Mouse (Mus musculus) kidney, postnatal 0 days (tissue): ENCODE measurements at regions not wholly inside any gene's neighbourhood (a gene's known extent, or its start where the extent isn't known, plus 50 kb on each side); places are given as distances from the start of the nearest gene placed in this dataset.

ENCODE experiments used
- ATAC-seq: fragments of 200-750 bp; cut with Nextera tagmentation; replicated peaks from 2 replicates; pipeline ENCODE4 v1.8.0; 2017; ENCODE audit warnings: low read depth, moderate number of reproducible peaks, moderate TSS enrichment, moderate library complexity; ENCODE audit not compliant: low FRiP score
- DNase-seq: peaks from one replicate; pipeline ENCODE4 v3.0.0-alpha.2; 2016; ENCODE audit warnings: low spot score
- H3K27ac ChIP-seq: fragments of 300-500 bp; sonication (generic); 2 replicates; pipeline ENCODE4 v1.5.1; 2014; ENCODE audit warnings: mild to moderate bottlenecking
- H3K27me3 ChIP-seq: fragments of 300-500 bp; sonication (generic); 2 replicates; pipeline ENCODE4 v1.6.1; 2014; ENCODE audit warnings: low read length, mixed read lengths; ENCODE audit not compliant: insufficient read depth
- H3K36me3 ChIP-seq: fragments of 300-500 bp; sonication (generic); 2 replicates; pipeline ENCODE4 v1.6.1; 2014; ENCODE audit warnings: low read length, mixed read lengths; ENCODE audit not compliant: insufficient read depth
- H3K4me1 ChIP-seq: fragments of 300-500 bp; sonication (generic); replicated peaks from 2 replicates; pipeline ENCODE4 v1.6.1; 2014; ENCODE audit warnings: antibody characterized with exemption, low read length, mixed read lengths; ENCODE audit not compliant: insufficient read depth
- H3K4me2 ChIP-seq: fragments of 300-500 bp; sonication (generic); 2 replicates; pipeline ENCODE4 v1.6.1; 2014; ENCODE audit warnings: mild to moderate bottlenecking, low read length, moderate library complexity, mixed read lengths
- H3K4me3 ChIP-seq: fragments of 300-500 bp; sonication (generic); replicated peaks from 2 replicates; pipeline ENCODE4 v1.5.1; 2014; ENCODE audit warnings: low read depth, low read length
- H3K9ac ChIP-seq: fragments of 300-500 bp; sonication (generic); 2 replicates; pipeline ENCODE4 v1.6.1; 2014; ENCODE audit warnings: low read depth, low read length
- H3K9me3 ChIP-seq: fragments of 300-500 bp; sonication (generic); replicated peaks from 2 replicates; pipeline ENCODE4 v1.6.1; 2016; ENCODE audit warnings: low read length, inconsistent platforms, mixed read lengths
- CTCF ChIP-seq: IDR thresholded peaks from 2 replicates; pipeline ENCODE4 v1.5.1; 2016; ENCODE audit warnings: antibody characterized with exemption, low read depth, mild to moderate bottlenecking, moderate library complexity
- WGBS: fragments of 180-500 bp; shearing (Covaris S2); extraction: QIAGEN DNeasy Blood & Tissue Kit; methylation state at CpG from one replicate; pipeline ENCODE4 v1.1.7; 2014; 5-methylcytosine and 5-hydroxymethylcytosine counted together

- H3K27ac ChIP-seq = no peak overlapping the region
- H3K4me2 ChIP-seq = no peak overlapping the region
- no peaks in the 10 kb centered on the region for H3K4me1 ChIP-seq
- H3K9ac ChIP-seq = no peak overlapping the region
- ATAC-seq (no peak), DNase-seq (no peak)
- no peaks in the 10 kb centered on the region for H3K27me3 ChIP-seq
- no peaks in the 10 kb centered on the region for H3K9me3 ChIP-seq
- 84% methylated on average over 10 of the region's 10 CpGs for WGBS
- no peaks in the 10 kb centered on the region for H3K36me3 ChIP-seq
- H3K4me3 ChIP-seq = no peak overlapping the region
- TF ChIP-seq CTCF = no peak
These were observed 558.6 kb downstream of the Vrk1 start for GRCm38 (mm10) chr12:106568541-106569085.

- 84% methylated on average over 5 of the region's 5 CpGs for WGBS
- no peaks in the 10 kb centered on the region for H3K36me3 ChIP-seq
- no peaks in the 10 kb centered on the region for H3K4me1 ChIP-seq
- no peak for ATAC-seq
- DNase-seq = no peak
- H3K4me3 ChIP-seq = no peak overlapping the region
- no peaks in the 10 kb centered on the region for H3K9me3 ChIP-seq
- no peak overlapping the region for H3K27ac ChIP-seq
- no peak for TF ChIP-seq CTCF
- H3K27me3 ChIP-seq = no peaks in the 10 kb centered on the region
- H3K9ac ChIP-seq = no peak overlapping the region
- no peak overlapping the region for H3K4me2 ChIP-seq
These were observed 562.9 kb downstream of the Vrk1 start for GRCm38 (mm10) chr12:106572956-106573355.

GRCm38 (mm10) chr12:106582760-106583159 is 572.7 kb downstream of the Vrk1 start:
- no peak overlapping the region for H3K4me3 ChIP-seq
- TF ChIP-seq CTCF = no peak
- no peaks in the 10 kb centered on the region for H3K4me1 ChIP-seq
- no peaks in the 10 kb centered on the region for H3K36me3 ChIP-seq
- 40% methylated on average over 9 of the region's 9 CpGs for WGBS
- no peaks in the 10 kb centered on the region for H3K27me3 ChIP-seq
- no peak overlapping the region for H3K9ac ChIP-seq
- no peak for ATAC-seq
- no peak for DNase-seq
- H3K9me3 ChIP-seq = no peaks in the 10 kb centered on the region
- H3K4me2 ChIP-seq = no peak overlapping the region
- H3K27ac ChIP-seq = no peak overlapping the region

- WGBS = 85% methylated on average over 5 of the region's 5 CpGs
- H3K4me1 ChIP-seq = no peaks in the 10 kb centered on the region
- DNase-seq = no peak
- no peak overlapping the region for H3K4me2 ChIP-seq
- H3K9ac ChIP-seq = no peak overlapping the region
- no peak overlapping the region for H3K27ac ChIP-seq
- no peaks in the 10 kb centered on the region for H3K9me3 ChIP-seq
- ATAC-seq = no peak
- no peaks in the 10 kb centered on the region for H3K36me3 ChIP-seq
- no peaks in the 10 kb centered on the region for H3K27me3 ChIP-seq
- no peak for TF ChIP-seq CTCF
- no peak overlapping the region for H3K4me3 ChIP-seq
These were observed 575.6 kb downstream of the Vrk1 start for GRCm38 (mm10) chr12:106585626-106586025.

GRCm38 (mm10) chr12:106592686-106593085 is 582.7 kb downstream of the Vrk1 start:
- no peak overlapping the region for H3K4me3 ChIP-seq
- no peaks in the 10 kb centered on the region for H3K9me3 ChIP-seq
- no peak overlapping the region for H3K27ac ChIP-seq
- no peak overlapping the region for H3K9ac ChIP-seq
- DNase-seq = no peak
- H3K27me3 ChIP-seq = no peaks in the 10 kb centered on the region
- no peaks in the 10 kb centered on the region for H3K36me3 ChIP-seq
- no peaks in the 10 kb centered on the region for H3K4me1 ChIP-seq
- ATAC-seq = no peak
- no peak for TF ChIP-seq CTCF
- no peak overlapping the region for H3K4me2 ChIP-seq
- 87% methylated on average over 9 of the region's 9 CpGs for WGBS

- H3K9ac ChIP-seq = no peak overlapping the region
- no peak for TF ChIP-seq CTCF
- no peaks in the 10 kb centered on the region for H3K4me1 ChIP-seq
- DNase-seq = peak; percentile 25
- H3K4me2 ChIP-seq = no peak overlapping the region
- H3K27ac ChIP-seq = no peak overlapping the region
- WGBS = 11% methylated on average over 12 of the region's 12 CpGs
- H3K27me3 ChIP-seq = no peaks in the 10 kb centered on the region
- no peak overlapping the region for H3K4me3 ChIP-seq
- ATAC-seq = no peak
- H3K9me3 ChIP-seq = no peaks in the 10 kb centered on the region
- no peaks in the 10 kb centered on the region for H3K36me3 ChIP-seq
These were observed 587.6 kb downstream of the Vrk1 start for GRCm38 (mm10) chr12:106597636-106598035.

GRCm38 (mm10) chr12:106607240-106607639 is 597.2 kb downstream of the Vrk1 start:
- ATAC-seq (no peak), DNase-seq (no peak)
- Histone ChIP-seq H3K4me2 (no peak overlapping the region), H3K4me3 (no peak overlapping the region), H3K27me3 (no peaks in the 10 kb centered on the region), H3K9ac (no peak overlapping the region), H3K9me3 (no peaks in the 10 kb centered on the region), H3K4me1 (no peaks in the 10 kb centered on the region), H3K36me3 (no peaks in the 10 kb centered on the region), H3K27ac (no peak overlapping the region)
- TF ChIP-seq CTCF = peak; percentile 37; the same call in 1 of the 2 replicates
